Mouse (Mus musculus) CH12.LX (cell line): ENCODE results near the gene Ppp2r5c. TPM values are rescaled to one million over a fixed set of nuclear protein-coding genes. Genes with fewer than 3 reads are reported as not detected.

Experiments used
- DNase-seq: peaks from one replicate; pipeline ENCODE4 v3.0.0-alpha.2; 2013; ENCODE audit errors: extremely low read depth
- H3K27ac ChIP-seq: 2 replicates; pipeline ENCODE4 v1.5.1; 2012; ENCODE audit warnings: low read depth, mild to moderate bottlenecking, control low read depth, moderate library complexity; ENCODE audit not compliant: insufficient read depth
- H3K27me3 ChIP-seq: replicated peaks from 2 replicates; pipeline ENCODE3; 2012; ENCODE audit warnings: inconsistent platforms
- H3K36me3 ChIP-seq, 2 experiments: replicated peaks in 1 of 2; 2 replicates each; pipeline versions ENCODE3 to v1.6.1; 2012; ENCODE audit warnings: inconsistent platforms in 1 of 2, low read length in 1 of 2, mild to moderate bottlenecking in 1 of 2, mixed read lengths in 1 of 2, moderate library complexity in 1 of 2; ENCODE audit not compliant: control insufficient read depth in 1 of 2, insufficient read depth in 1 of 2
- H3K4me1 ChIP-seq, 2 experiments: 2 replicates each; pipeline ENCODE4 v1.6.1; 2012; ENCODE audit warnings: inconsistent platforms in 1 of 2, moderate library complexity in 1 of 2; ENCODE audit not compliant: insufficient read depth in 2 of 2, control insufficient read depth in 1 of 2
- H3K4me2 ChIP-seq: 2 replicates; pipeline ENCODE4 v1.6.1; 2012; ENCODE audit warnings: low read depth, mild to moderate bottlenecking, control low read depth; ENCODE audit not compliant: poor library complexity, insufficient read depth, severe bottlenecking
- H3K4me3 ChIP-seq, 3 experiments: fragments of 150-350 bp in 1 of 3; sonication (generic) in 1 of 3; replicated peaks in 1 of 3; 2 replicates each; pipeline versions ENCODE3 to v1.5.1; 2011 to 2012; ENCODE audit warnings: low read depth in 2 of 3, low read length in 2 of 3, mild to moderate bottlenecking in 2 of 3, moderate library complexity in 2 of 3, control low read depth in 1 of 3, improper control_type of control experiment in 1 of 3, inconsistent platforms in 1 of 3, mixed read lengths in 1 of 3; ENCODE audit not compliant: poor library complexity in 1 of 3
- H3K79me2 ChIP-seq: replicated peaks from 2 replicates; pipeline ENCODE4 v1.6.1; 2012; ENCODE audit warnings: mild to moderate bottlenecking, moderate library complexity; ENCODE audit not compliant: control insufficient read depth, poor library complexity, insufficient read depth, severe bottlenecking; ENCODE audit errors: extremely low read depth
- H3K9ac ChIP-seq: 2 replicates; pipeline ENCODE4 v1.6.1; 2012; ENCODE audit warnings: low read depth, mild to moderate bottlenecking, control low read depth, moderate library complexity; ENCODE audit not compliant: insufficient read depth
- H3K9me3 ChIP-seq: replicated peaks from 2 replicates; pipeline ENCODE3; 2012; ENCODE audit warnings: low read length, inconsistent platforms, mixed read lengths
- CHD1 ChIP-seq: IDR thresholded peaks from 2 replicates; pipeline ENCODE4 v1.6.1; 2012; ENCODE audit warnings: low read depth, low read length, improper control_type of control experiment, inconsistent platforms
- CTCF ChIP-seq, 2 experiments: IDR thresholded peaks in 1 of 2; conservative IDR thresholded peaks in 1 of 2; 2 replicates each; pipeline ENCODE4 v1.5.1; 2011 to 2012; ENCODE audit warnings: low read depth in 2 of 2, low read length in 2 of 2, improper control_type of control experiment in 1 of 2, inconsistent platforms in 1 of 2, mild to moderate bottlenecking in 1 of 2, moderate library complexity in 1 of 2
- ETS1 ChIP-seq: conservative IDR thresholded peaks from 2 replicates; pipeline ENCODE4 v1.6.1; 2012; ENCODE audit warnings: low read depth, mild to moderate bottlenecking, inconsistent platforms, low read length, improper control_type of control experiment, moderate library complexity
- HCFC1 ChIP-seq: IDR thresholded peaks from 2 replicates; pipeline ENCODE4 v1.6.1; 2012; ENCODE audit warnings: low read depth, mild to moderate bottlenecking, inconsistent platforms, low read length, improper control_type of control experiment
- JUN ChIP-seq: IDR thresholded peaks from 2 replicates; pipeline ENCODE4 v1.6.1; 2011; ENCODE audit warnings: low read depth, mild to moderate bottlenecking, low read length, improper control_type of control experiment, moderate library complexity; ENCODE audit not compliant: insufficient read depth
- KAT2A ChIP-seq: IDR thresholded peaks from 2 replicates; pipeline ENCODE4 v1.6.1; 2012; ENCODE audit warnings: low read length, improper control_type of control experiment, inconsistent platforms; ENCODE audit not compliant: insufficient replicate concordance
- MXI1 ChIP-seq: IDR thresholded peaks from 2 replicates; pipeline ENCODE4 v1.6.1; 2011; ENCODE audit warnings: mild to moderate bottlenecking, low read depth, low read length, improper control_type of control experiment
- RAD21 ChIP-seq: IDR thresholded peaks from 2 replicates; pipeline ENCODE4 v1.6.1; 2011; ENCODE audit warnings: low read depth, mild to moderate bottlenecking, low read length, improper control_type of control experiment, moderate library complexity
- USF1 ChIP-seq: IDR thresholded peaks from 2 replicates; pipeline ENCODE4 v1.6.1; 2014; ENCODE audit warnings: low read depth, mild to moderate bottlenecking, inconsistent platforms, low read length, improper control_type of control experiment
- ZKSCAN1 ChIP-seq: IDR thresholded peaks from 2 replicates; pipeline ENCODE4 v1.6.1; 2012; ENCODE audit warnings: low read depth, inconsistent platforms, low read length, improper control_type of control experiment, borderline replicate concordance
- ZMIZ1 ChIP-seq: IDR thresholded peaks from 2 replicates; pipeline ENCODE4 v1.6.1; 2012; ENCODE audit warnings: low read depth, mild to moderate bottlenecking, inconsistent platforms, low read length, improper control_type of control experiment
- ZNF384 ChIP-seq: IDR thresholded peaks from 2 replicates; pipeline ENCODE4 v1.6.1; 2012; ENCODE audit warnings: low read depth, low read length, improper control_type of control experiment, inconsistent platforms
- dilution Hi-C: fragments of 300-500 bp; cut with MboI; formaldehyde crosslinking; loops from 2 replicates; pipeline ENCODE4 v1.14.3; 2020; ENCODE audit warnings: low sequenced_read_pairs; ENCODE audit not compliant: extremely low pct_unique_long_range_greater_than_20kb, extremely low pct_ligation_motif_present
- in situ Hi-C: fragments of 300-500 bp; cut with MboI; formaldehyde crosslinking; loops from 3 replicates; pipeline ENCODE4 v1.14.3; 2019; ENCODE audit warnings: low sequenced_read_pairs, low pct_ligation_motif_present, low pct_unique_long_range_greater_than_20kb, mixed read lengths
- polyA plus RNA-seq: library from polyadenylated mRNA; unstranded; fragments of >175 nt; gene quantifications from 2 replicates; pipeline ENCODE4 v1.2.1, GENCODE M21; 2012; ENCODE audit warnings: low read depth; ENCODE audit not compliant: insufficient read length
- total RNA-seq, 2 experiments: library from RNA; depleted of rRNA; stranded (reverse); fragments of 300-350 nt in 1 of 2; fragments of >200 nt in 1 of 2; gene quantifications; 2 replicates each; pipeline ENCODE4 v1.2.3; 2012 to 2014

Ppp2r5c gene
- total and polyA plus RNA-seq, 3 experiments = 71.6 to 111 (median 97.7) TPM

DNA sequence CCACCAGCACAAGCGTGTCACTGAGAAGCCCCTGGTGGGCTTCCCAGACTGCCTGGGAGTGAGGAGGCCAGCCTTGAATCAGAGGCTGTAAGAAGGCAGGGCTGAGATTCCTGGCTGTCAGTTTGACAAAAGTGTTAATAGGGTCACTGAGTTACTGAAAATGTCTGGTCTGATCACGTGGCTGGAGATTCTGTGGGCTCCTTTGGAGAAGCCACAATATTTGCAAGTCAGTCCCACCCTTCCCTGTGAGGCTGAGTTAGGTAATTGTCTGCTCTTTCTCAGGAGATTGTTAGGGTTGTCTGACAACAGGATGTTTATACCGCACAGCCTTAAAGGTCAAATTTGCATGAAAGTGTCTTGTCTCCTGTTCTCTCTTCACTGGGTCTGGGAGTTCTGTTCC, 57.9 kb downstream of the Ppp2r5c start (continued):
- no peak for TF ChIP-seq CHD1

DNA sequence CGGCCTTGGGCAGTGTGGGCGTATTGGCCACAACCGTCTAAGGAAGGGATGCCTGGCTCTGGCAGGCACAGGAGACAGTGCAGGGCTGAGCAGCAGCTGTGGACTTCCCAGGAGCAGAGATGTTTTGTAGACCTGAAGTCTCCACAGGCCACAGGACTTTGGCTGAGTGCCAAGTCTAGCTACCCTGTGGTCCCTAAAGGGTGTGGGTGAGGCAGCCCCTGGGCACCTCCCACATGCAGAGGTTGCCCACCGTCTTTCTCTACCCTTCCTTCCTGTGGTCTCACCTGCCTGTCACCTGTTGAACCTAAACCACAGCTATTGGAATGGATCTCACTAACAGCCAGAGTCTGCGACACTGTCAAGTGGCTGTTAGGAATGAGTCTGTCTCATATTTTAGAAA, 59.1 kb downstream of the Ppp2r5c start:
- Histone ChIP-seq H3K36me3 (peaks cover 0 to 52% of the 10 kb centered on the region in 2 experiments), H3K4me3 (no peak overlapping the region), H3K27me3 (no peaks in the 10 kb centered on the region), H3K4me1 (peaks cover 34 to 75% of the 10 kb centered on the region in 2 experiments), H3K9me3 (no peaks in the 10 kb centered on the region), H3K9ac (no peak overlapping the region), H3K79me2 (peaks cover 56% of the 10 kb centered on the region), H3K4me2 (no peak overlapping the region)
- in situ Hi-C loops = no loop called here
- no peak for DNase-seq
- dilution Hi-C loops = no loop called here
- no peak for TF ChIP-seq ZKSCAN1
- TF ChIP-seq ETS1 = no peak
- TF ChIP-seq, all 38 proteins: peak for 0
- H3K27ac ChIP-seq = no peak overlapping the region

DNA sequence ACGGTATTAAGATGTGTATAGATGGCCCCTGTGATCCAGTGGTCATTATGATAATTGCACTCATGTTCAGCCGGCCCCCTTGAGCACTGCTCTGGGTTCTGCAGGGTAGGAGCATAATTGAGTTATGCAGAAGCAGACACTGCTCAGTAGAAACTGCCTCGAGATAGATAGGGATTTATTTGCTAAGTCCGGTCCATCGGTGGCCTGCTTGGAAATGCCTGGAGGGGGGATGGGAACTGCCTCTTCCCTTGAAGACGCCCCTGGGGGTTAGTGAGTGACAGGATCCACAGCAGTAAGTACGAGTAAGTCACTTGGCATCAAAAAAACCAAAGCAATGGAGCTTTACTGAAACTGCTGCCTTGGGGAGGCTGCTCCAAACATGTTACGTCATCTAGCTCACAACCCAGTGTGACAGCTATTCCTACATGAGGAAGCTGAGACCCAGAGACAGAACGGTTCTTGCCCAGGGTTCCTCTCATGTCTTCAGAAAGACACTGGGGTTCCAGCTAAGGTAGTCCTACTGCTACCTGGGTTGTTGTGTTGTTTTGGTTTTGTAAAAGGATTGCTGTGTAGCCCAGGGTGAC, 60.9 kb downstream of the Ppp2r5c start:
- Histone ChIP-seq H3K27me3 (no peaks in the 10 kb centered on the region), H3K36me3 (peaks cover 0 to 56% of the 10 kb centered on the region in 2 experiments), H3K9me3 (no peaks in the 10 kb centered on the region), H3K79me2 (peaks cover 40% of the 10 kb centered on the region), H3K9ac (no peak overlapping the region), H3K4me2 (no peak overlapping the region), H3K4me3 (no peak overlapping the region), H3K4me1 (peaks cover 30 to 61% of the 10 kb centered on the region in 2 experiments), H3K27ac (no peak overlapping the region)
- TF ChIP-seq ZMIZ1 = no peak
- no peak for TF ChIP-seq CTCF (conservative IDR thresholded peaks at IDR 0.05 in 1 of 2, IDR thresholded peaks at IDR 0.05 in 1 of 2; ENCODE audit: low read depth in 2 of 2, low read length in 2 of 2)
- TF ChIP-seq KAT2A = no peak
- TF ChIP-seq HCFC1 = no peak
- no peak for TF ChIP-seq ZKSCAN1
- TF ChIP-seq JUN = no peak
- no peak for TF ChIP-seq USF1
- TF ChIP-seq MXI1 = no peak
- no peak for TF ChIP-seq RAD21
- TF ChIP-seq ZNF384 = no peak
- in situ Hi-C loops = no loop called here
- DNase-seq = no peak
- dilution Hi-C loops = no loop called here
